Mouse (Mus musculus) limb, embryonic 13.5 days (tissue): ENCODE data around the gene Asgr2. TPM values are rescaled to one million over a fixed set of nuclear protein-coding genes. Genes with fewer than 3 reads are reported as not detected.

Source experiments
- ATAC-seq: fragments of 200-750 bp; cut with Nextera tagmentation; 2 replicates; pipeline ENCODE4 v1.8.0; 2017; ENCODE audit warnings: low read depth, moderate number of reproducible peaks, moderate TSS enrichment; ENCODE audit not compliant: low FRiP score
- H3K27ac ChIP-seq: fragments of 300-500 bp; sonication (generic); 2 replicates; pipeline ENCODE4 v1.5.1; 2015; ENCODE audit warnings: inconsistent platforms, mild to moderate bottlenecking, moderate library complexity
- H3K27me3 ChIP-seq: fragments of 300-500 bp; sonication (generic); 2 replicates; pipeline ENCODE4 v1.6.1; 2015; ENCODE audit warnings: mild to moderate bottlenecking, inconsistent platforms
- H3K36me3 ChIP-seq: fragments of 300-500 bp; sonication (generic); 2 replicates; pipeline ENCODE4 v1.6.1; 2015; ENCODE audit warnings: inconsistent platforms, mild to moderate bottlenecking, moderate library complexity
- H3K4me1 ChIP-seq: fragments of 300-500 bp; sonication (generic); 2 replicates; pipeline ENCODE4 v1.6.1; 2015; ENCODE audit warnings: inconsistent platforms
- H3K4me2 ChIP-seq: fragments of 300-500 bp; sonication (generic); replicated peaks from 2 replicates; pipeline ENCODE4 v1.6.1; 2015; ENCODE audit warnings: inconsistent platforms, mild to moderate bottlenecking, moderate library complexity
- H3K4me3 ChIP-seq: fragments of 300-500 bp; sonication (generic); 2 replicates; pipeline ENCODE4 v1.5.1; 2015; ENCODE audit warnings: moderate library complexity, mild to moderate bottlenecking, inconsistent platforms
- H3K9ac ChIP-seq: fragments of 300-500 bp; sonication (generic); 2 replicates; pipeline ENCODE4 v1.6.1; 2015; ENCODE audit warnings: mild to moderate bottlenecking, inconsistent platforms
- H3K9me3 ChIP-seq: fragments of 300-500 bp; sonication (generic); 2 replicates; pipeline ENCODE4 v1.6.1; 2016; ENCODE audit warnings: inconsistent platforms
- WGBS: fragments of 180-500 bp; shearing (Covaris S2); methylation state at CpG from one replicate; pipeline ENCODE4 v1.1.7; 2015; 5-methylcytosine and 5-hydroxymethylcytosine counted together
- polyA plus RNA-seq: library from polyadenylated mRNA; unstranded; fragments of >200 nt; fragmentation: Nextera tagmentation; extraction: Ambion mirVana; gene quantifications from 2 replicates; pipeline ENCODE4 v1.2.1, GENCODE M21; 2015

The Asgr2 gene
- not detected in 2 replicates for polyA plus RNA-seq

DNA sequence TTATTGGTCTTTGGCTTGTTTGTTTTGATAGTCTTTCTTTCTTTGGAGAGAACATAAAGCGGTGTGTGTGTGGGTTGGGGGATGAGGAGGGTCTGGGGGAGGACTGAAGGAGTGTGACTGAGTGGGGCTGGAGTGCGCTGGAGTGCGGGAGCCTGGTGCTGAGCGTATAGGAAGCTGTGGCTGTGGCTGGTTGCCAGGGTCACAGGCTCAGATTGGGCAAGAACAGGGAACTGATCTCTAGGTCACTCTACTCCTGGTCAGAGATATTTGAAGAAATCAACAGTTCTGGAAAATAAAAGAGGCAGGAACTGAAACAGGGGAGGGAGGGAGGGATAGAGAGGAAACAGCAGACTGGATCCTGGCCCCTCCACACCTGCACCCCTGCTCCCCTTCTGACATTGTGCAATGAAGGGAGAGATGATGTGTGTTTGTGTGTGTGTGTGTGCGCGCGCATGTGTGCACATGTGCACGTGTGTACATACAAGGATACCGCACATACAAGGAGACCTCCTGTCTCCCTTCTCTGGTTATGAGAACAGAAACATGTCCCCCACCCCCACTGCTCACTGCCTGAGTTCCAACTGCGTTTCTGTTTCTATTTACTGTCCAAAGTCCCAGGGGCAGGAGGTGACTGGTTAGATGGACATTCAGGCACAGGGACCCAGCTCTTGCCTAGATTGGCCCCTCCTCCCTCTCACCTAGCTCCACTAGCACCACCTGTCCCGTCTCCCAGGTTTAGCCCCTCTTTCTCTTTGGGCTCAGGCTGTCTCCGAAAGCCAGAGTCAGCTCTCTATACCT, at the start of gene Asgr2:
Gene Asgr2 (plus strand): TSS at position 659 of the 798 bp plus-strand sequence.
- Histone ChIP-seq H3K4me3 (no peak within 1 kb of the TSS), H3K36me3 (no peaks in the 10 kb centered on the region), H3K27me3 (no peaks in the 10 kb centered on the region), H3K9ac (no peak within 1 kb of the TSS), H3K4me1 (no peaks in the 10 kb centered on the region), H3K4me2 (no peak within 1 kb of the TSS), H3K9me3 (no peaks in the 10 kb centered on the region), H3K27ac (no peak within 1 kb of the TSS)
- 72% methylated on average over 12 of the region's 12 CpGs for WGBS
- ATAC-seq, result no peak

- Histone ChIP-seq H3K9me3 (no peaks in the 10 kb centered on the region), H3K27ac (no peak overlapping the region), H3K4me2 (no peak overlapping the region), H3K27me3 (no peaks in the 10 kb centered on the region), H3K4me3 (no peak overlapping the region), H3K36me3 (peaks cover 71% of the 10 kb centered on the region), H3K4me1 (no peaks in the 10 kb centered on the region), H3K9ac (no peak overlapping the region; the same call in 1 of the 2 replicates)
- 84% methylated on average over 7 of the region's 7 CpGs for WGBS
- ATAC-seq, result no peak
Measured at GRCm38 (mm10) chr11:70043665-70044064, 48.8 kb upstream of the Asgr2 start.

GRCm38 (mm10) chr11:70045435-70045834, 47.0 kb upstream of the Asgr2 start:
- peaks cover 55% of the 10 kb centered on the region for H3K36me3 ChIP-seq
- H3K27me3 ChIP-seq, result no peaks in the 10 kb centered on the region
- no peaks in the 10 kb centered on the region for H3K4me1 ChIP-seq
- no peaks in the 10 kb centered on the region for H3K9me3 ChIP-seq
- WGBS, result 45% methylated on average over 9 of the region's 9 CpGs
- H3K4me2 ChIP-seq, result no peak overlapping the region
- H3K4me3 ChIP-seq, result no peak overlapping the region
- H3K27ac ChIP-seq, result no peak overlapping the region
- ATAC-seq, result no peak
- H3K9ac ChIP-seq, result no peak overlapping the region

GRCm38 (mm10) chr11:70049366-70049765, 43.1 kb upstream of the Asgr2 start:
- Histone ChIP-seq H3K9ac (no peak overlapping the region), H3K27me3 (0 out of 2 replicates have a peak, but pooled peaks cover 5% of the 10 kb centered on the region), H3K4me2 (no peak overlapping the region), H3K27ac (no peak overlapping the region), H3K9me3 (no peaks in the 10 kb centered on the region), H3K4me1 (no peaks in the 10 kb centered on the region), H3K36me3 (peaks cover 17% of the 10 kb centered on the region), H3K4me3 (no peak overlapping the region)
- 58% methylated on average over 6 of the region's 6 CpGs for WGBS
- ATAC-seq, result no peak

GRCm38 (mm10) chr11:70049816-70050215, 42.6 kb upstream of the Asgr2 start:
- H3K9me3 ChIP-seq, result no peaks in the 10 kb centered on the region
- H3K4me3 ChIP-seq, result no peak overlapping the region
- ATAC-seq, result no peak
- H3K4me1 ChIP-seq, result no peaks in the 10 kb centered on the region
- no peak overlapping the region for H3K9ac ChIP-seq
- H3K4me2 ChIP-seq, result no peak overlapping the region
- H3K36me3 ChIP-seq, result peaks cover 12% of the 10 kb centered on the region
- H3K27ac ChIP-seq, result no peak overlapping the region
- H3K27me3 ChIP-seq, result peaks cover 8% of the 10 kb centered on the region; the same call in 1 of the 2 replicates
- WGBS, result 54% methylated on average over 10 of the region's 10 CpGs

DNA sequence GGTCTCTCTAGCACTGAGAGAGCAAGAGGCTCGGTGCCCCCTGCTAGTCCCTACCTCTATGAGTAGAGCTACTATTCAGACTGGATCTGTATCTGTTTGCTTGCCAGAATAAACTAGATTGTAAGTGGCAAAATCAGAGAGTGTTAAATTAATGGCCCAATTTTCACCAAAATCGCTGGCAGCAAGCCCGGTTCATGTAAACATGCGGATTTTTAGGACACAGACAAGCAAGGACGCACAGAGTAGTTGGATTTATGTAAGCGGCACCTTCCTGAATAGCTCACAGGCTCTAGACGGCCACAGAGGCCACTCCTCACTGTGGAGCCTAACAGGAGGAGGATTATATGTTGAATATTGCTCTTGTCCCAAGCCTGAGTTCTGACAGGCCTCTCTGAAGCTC, 39.3 kb upstream of the Asgr2 start:
- H3K4me1 ChIP-seq, result peaks cover 13% of the 10 kb centered on the region
- no peak overlapping the region for H3K4me2 ChIP-seq
- H3K36me3 ChIP-seq, result no peaks in the 10 kb centered on the region
- 57% methylated on average over 7 of the region's 7 CpGs for WGBS
- no peak for ATAC-seq
- H3K9ac ChIP-seq, result no peak overlapping the region
- no peaks in the 10 kb centered on the region for H3K9me3 ChIP-seq
- no peak overlapping the region for H3K4me3 ChIP-seq
- peaks cover 14% of the 10 kb centered on the region; the same call in 1 of the 2 replicates for H3K27me3 ChIP-seq
- no peak overlapping the region for H3K27ac ChIP-seq

- Histone ChIP-seq H3K9me3 (no peaks in the 10 kb centered on the region), H3K27me3 (peaks cover 14% of the 10 kb centered on the region; the same call in 1 of the 2 replicates), H3K9ac (no peak within 1 kb of the TSS), H3K4me1 (peaks cover 13% of the 10 kb centered on the region), H3K4me3 (no peak within 1 kb of the TSS), H3K4me2 (no peak within 1 kb of the TSS), H3K36me3 (no peaks in the 10 kb centered on the region), H3K27ac (no peak within 1 kb of the TSS)
- WGBS, result 84% methylated on average over 10 of the region's 10 CpGs
- no peak for ATAC-seq
Measured at GRCm38 (mm10) chr11:70053898-70054570, 38.4 kb upstream of the Asgr2 start, which contains the start of gene Asgr1. Gene Asgr1 (plus strand): TSS chr11:70054085.

GRCm38 (mm10) chr11:70055618-70056214, 36.7 kb upstream of the Asgr2 start:
- Histone ChIP-seq H3K4me1 (peaks cover 13% of the 10 kb centered on the region), H3K36me3 (no peaks in the 10 kb centered on the region), H3K27ac (no peak overlapping the region), H3K9me3 (no peaks in the 10 kb centered on the region), H3K27me3 (peaks cover 14% of the 10 kb centered on the region; the same call in 1 of the 2 replicates), H3K4me3 (no peak overlapping the region), H3K4me2 (peak overlapping the region; percentile 34), H3K9ac (peak overlapping the region; percentile 8; the same call in 1 of the 2 replicates)
- 27% methylated on average over 18 of the region's 18 CpGs for WGBS
- ATAC-seq, result 0 out of 2 replicates have a peak, but pooled peaks have one; percentile 34

DNA sequence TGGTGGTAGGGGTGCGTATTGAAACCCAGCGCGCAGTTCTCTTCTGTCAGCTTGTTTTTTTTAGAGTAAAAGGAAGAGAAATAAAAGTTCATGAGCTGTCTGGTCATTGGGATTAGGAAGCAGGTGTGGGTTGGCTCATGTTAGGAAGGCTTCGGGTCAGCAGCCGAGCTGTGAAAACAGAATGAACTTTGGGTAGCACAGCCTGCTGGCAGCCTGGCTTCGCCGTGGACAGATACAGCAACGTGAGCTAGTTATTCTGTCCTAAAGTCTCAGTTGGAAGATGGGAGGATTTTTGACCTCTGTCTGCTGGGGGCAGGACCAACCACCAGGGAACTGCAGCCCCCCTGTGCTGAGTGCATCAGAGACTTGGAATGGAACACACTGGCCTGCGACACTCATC, 34.6 kb upstream of the Asgr2 start:
- no peaks in the 10 kb centered on the region for H3K36me3 ChIP-seq
- H3K9ac ChIP-seq, result no peak overlapping the region
- no peaks in the 10 kb centered on the region for H3K9me3 ChIP-seq
- H3K4me3 ChIP-seq, result no peak overlapping the region
- ATAC-seq, result no peak
- H3K27me3 ChIP-seq, result peaks cover 14% of the 10 kb centered on the region; the same call in 1 of the 2 replicates
- H3K4me1 ChIP-seq, result peaks cover 13% of the 10 kb centered on the region
- no peak overlapping the region for H3K4me2 ChIP-seq
- WGBS, result 70% methylated on average over 9 of the region's 9 CpGs
- H3K27ac ChIP-seq, result no peak overlapping the region

DNA sequence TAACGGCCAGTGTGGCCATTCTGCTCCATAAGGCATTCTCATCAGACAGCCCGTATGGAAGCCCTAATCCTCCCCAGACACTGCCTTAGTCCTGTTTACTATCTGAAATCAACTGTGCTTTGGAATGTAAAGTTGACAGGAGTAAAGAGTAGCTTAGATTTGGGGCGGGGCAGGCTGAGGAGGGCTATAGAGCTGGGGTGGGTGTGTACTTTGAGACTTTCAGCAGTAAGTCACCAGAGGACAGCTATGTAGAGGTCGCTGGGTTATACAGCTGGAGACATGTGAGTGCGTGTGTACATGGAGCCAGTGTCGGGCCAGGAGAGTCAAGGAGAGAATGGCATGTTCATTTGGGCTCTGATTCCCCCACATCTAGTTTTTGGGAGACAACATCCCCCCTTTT, 32.5 kb upstream of the Asgr2 start:
- peaks cover 13% of the 10 kb centered on the region for H3K4me1 ChIP-seq
- H3K27me3 ChIP-seq, result peaks cover 4% of the 10 kb centered on the region; the same call in 1 of the 2 replicates
- H3K36me3 ChIP-seq, result no peaks in the 10 kb centered on the region
- H3K9me3 ChIP-seq, result no peaks in the 10 kb centered on the region
- no peak for ATAC-seq
- no peak overlapping the region for H3K4me3 ChIP-seq
- H3K4me2 ChIP-seq, result no peak overlapping the region
- 50% methylated on average over 6 of the region's 6 CpGs for WGBS
- no peak overlapping the region for H3K9ac ChIP-seq
- no peak overlapping the region for H3K27ac ChIP-seq

GRCm38 (mm10) chr11:70063053-70063452, 29.4 kb upstream of the Asgr2 start:
- H3K4me3 ChIP-seq, result no peak overlapping the region
- H3K27ac ChIP-seq, result no peak overlapping the region
- no peak overlapping the region for H3K9ac ChIP-seq
- no peaks in the 10 kb centered on the region for H3K9me3 ChIP-seq
- H3K27me3 ChIP-seq, result no peaks in the 10 kb centered on the region
- peaks cover 27% of the 10 kb centered on the region for H3K4me1 ChIP-seq
- WGBS, result 70% methylated on average over 3 of the region's 3 CpGs
- no peak for ATAC-seq
- H3K36me3 ChIP-seq, result no peaks in the 10 kb centered on the region
- H3K4me2 ChIP-seq, result no peak overlapping the region

DNA sequence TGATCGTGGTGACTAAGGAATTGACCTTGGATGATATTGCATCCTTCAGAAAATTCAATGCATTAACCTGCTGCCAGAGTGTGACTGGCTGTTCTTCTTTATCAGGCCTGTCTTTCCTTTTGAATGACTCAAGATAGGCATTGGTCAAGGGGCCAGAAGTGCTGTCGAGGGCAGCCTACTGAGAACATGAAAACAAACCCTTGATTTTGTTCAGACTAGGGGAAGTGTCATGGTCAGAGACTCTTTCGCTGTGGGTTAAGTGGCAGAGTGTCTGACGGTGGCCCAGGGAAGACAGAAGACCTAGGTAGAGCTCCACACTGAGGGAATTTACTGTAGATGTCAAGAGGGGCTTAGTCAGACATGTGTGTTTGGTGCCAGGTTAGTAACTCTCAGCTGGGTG, 25.7 kb upstream of the Asgr2 start:
- Histone ChIP-seq H3K4me3 (no peak overlapping the region), H3K9me3 (no peaks in the 10 kb centered on the region), H3K9ac (no peak overlapping the region), H3K27me3 (no peaks in the 10 kb centered on the region), H3K36me3 (no peaks in the 10 kb centered on the region), H3K4me2 (no peak overlapping the region), H3K4me1 (peaks cover 35% of the 10 kb centered on the region), H3K27ac (peak overlapping the region; percentile 8; the same call in 1 of the 2 replicates)
- ATAC-seq, result no peak
- WGBS, result 72% methylated on average over 4 of the region's 4 CpGs
